Mouse (Mus musculus) bone marrow macrophage, adult 2 months (primary cell): ENCODE data around the gene Cacna2d3. TPM values are rescaled to one million over a fixed set of nuclear protein-coding genes. Genes with fewer than 3 reads are reported as not detected.

Experiments used
- H3K27ac ChIP-seq: 2 replicates; pipeline ENCODE4 v1.5.1; 2012; ENCODE audit warnings: low read depth, low read length; ENCODE audit not compliant: insufficient read depth
- H3K4me1 ChIP-seq: 2 replicates; pipeline ENCODE4 v1.6.1; 2012; ENCODE audit warnings: low read length; ENCODE audit not compliant: control insufficient read depth, insufficient read depth
- H3K4me3 ChIP-seq: 2 replicates; pipeline ENCODE4 v1.5.1; 2012; ENCODE audit warnings: mild to moderate bottlenecking, low read length, moderate library complexity; ENCODE audit not compliant: insufficient read depth
- CTCF ChIP-seq: IDR thresholded peaks from 2 replicates; pipeline ENCODE4 v1.5.1; 2012; ENCODE audit warnings: low read depth, mild to moderate bottlenecking, low read length, moderate library complexity
- POLR2A ChIP-seq: IDR thresholded peaks from 2 replicates; pipeline ENCODE4 v1.6.1; 2012; ENCODE audit warnings: mild to moderate bottlenecking, low read depth, low read length, borderline replicate concordance
- polyA plus RNA-seq: library from polyadenylated mRNA; stranded (reverse); fragments of >200 nt; gene quantifications from 2 replicates; pipeline ENCODE4 v1.2.4, GENCODE M21; 2012; ENCODE audit not compliant: missing spikeins, insufficient read depth, insufficient read length

Gene Cacna2d3
- polyA plus RNA-seq, 1 experiment: not detected

- Histone ChIP-seq H3K27ac (no peak overlapping the region), H3K4me1 (no peaks in the 10 kb centered on the region), H3K4me3 (no peak overlapping the region)
- TF ChIP-seq CTCF: no peak
- no peak for TF ChIP-seq POLR2A
Observed at GRCm38 (mm10) chr14:28948019-28948850, 773.4 kb downstream of the Cacna2d3 start.

GRCm38 (mm10) chr14:28932746-28933293 is 788.8 kb downstream of the Cacna2d3 start:
- Histone ChIP-seq H3K4me1 (no peaks in the 10 kb centered on the region), H3K4me3 (no peak overlapping the region), H3K27ac (no peak overlapping the region)
- TF ChIP-seq POLR2A (no peak), CTCF (no peak)

- TF ChIP-seq POLR2A (no peak), CTCF (no peak)
- Histone ChIP-seq H3K27ac (no peak overlapping the region), H3K4me1 (no peaks in the 10 kb centered on the region), H3K4me3 (no peak overlapping the region)
Observed at GRCm38 (mm10) chr14:28923180-28923961, 798.3 kb downstream of the Cacna2d3 start.

- Histone ChIP-seq H3K27ac (no peak overlapping the region), H3K4me3 (no peak overlapping the region), H3K4me1 (no peaks in the 10 kb centered on the region)
- TF ChIP-seq CTCF: no peak
- TF ChIP-seq POLR2A: no peak
Observed at GRCm38 (mm10) chr14:28918871-28919270, 802.8 kb downstream of the Cacna2d3 start.

- Histone ChIP-seq H3K27ac (no peak overlapping the region), H3K4me3 (no peak overlapping the region), H3K4me1 (no peaks in the 10 kb centered on the region)
- TF ChIP-seq POLR2A (no peak), CTCF (no peak)
Observed at GRCm38 (mm10) chr14:28915004-28915403, 806.7 kb downstream of the Cacna2d3 start.

- no peaks in the 10 kb centered on the region for H3K4me1 ChIP-seq
- no peak for TF ChIP-seq POLR2A
- no peak for TF ChIP-seq CTCF
- no peak overlapping the region for H3K27ac ChIP-seq
- no peak overlapping the region for H3K4me3 ChIP-seq
Observed at GRCm38 (mm10) chr14:28907659-28908058, 814.0 kb downstream of the Cacna2d3 start.

- TF ChIP-seq POLR2A (no peak), CTCF (no peak)
- no peak overlapping the region for H3K27ac ChIP-seq
- no peak overlapping the region for H3K4me3 ChIP-seq
- no peaks in the 10 kb centered on the region for H3K4me1 ChIP-seq
Observed at GRCm38 (mm10) chr14:28892530-28892929, 829.1 kb downstream of the Cacna2d3 start.

- Histone ChIP-seq H3K4me1 (no peaks in the 10 kb centered on the region), H3K4me3 (no peak overlapping the region), H3K27ac (no peak overlapping the region)
- TF ChIP-seq CTCF (no peak), POLR2A (no peak)
Observed at GRCm38 (mm10) chr14:28887373-28887772, 834.3 kb downstream of the Cacna2d3 start.

- TF ChIP-seq CTCF (no peak), POLR2A (no peak)
- Histone ChIP-seq H3K27ac (no peak overlapping the region), H3K4me3 (no peak overlapping the region), H3K4me1 (no peaks in the 10 kb centered on the region)
Observed at GRCm38 (mm10) chr14:28886661-28887060, 835.0 kb downstream of the Cacna2d3 start.
